Comparison of ENCODE assay signal across 15 mouse cellular contexts in the genomic region with DNA sequence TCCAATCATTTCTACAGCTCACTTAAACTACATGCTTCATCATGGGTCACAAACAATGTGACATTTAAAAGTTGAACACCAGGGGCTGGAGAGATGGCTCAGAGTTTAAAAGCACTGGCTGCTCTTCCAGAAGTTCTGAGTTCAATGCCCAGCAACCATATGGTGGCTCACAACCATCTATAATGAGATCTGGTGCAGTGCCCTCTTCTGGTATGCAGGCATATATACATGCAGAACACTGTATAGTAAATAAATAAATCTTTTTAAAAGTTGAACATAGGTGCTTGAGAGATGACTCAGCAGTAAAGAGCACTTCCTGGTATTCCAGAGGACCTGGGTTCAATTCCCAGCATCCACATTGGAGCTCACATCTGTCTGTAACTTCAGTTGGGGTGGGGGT. TPM values are rescaled to one million over a fixed set of nuclear protein-coding genes. Genes with fewer than 3 reads are reported as not detected.
DNase-seq lines count a peak whose midpoint lies in the region; ATAC-seq and TF ChIP-seq lines count a peak whose summit lies in the region.
"Had no signal": no experiment of that assay in that cellular context is flagged by ENCODE, and none has a peak within 500 bp of the region (broad histone marks: within the 10 kb centered on the region; RNA-seq: fewer than 3 reads in every experiment).

No protein-coding gene starts in this region.

- no peak overlapping the region for H3K27ac ChIP-seq in lung, embryonic 14.5 days (ENCODE audit: low read depth)
- no peak overlapping the region for H3K27ac ChIP-seq in stomach, postnatal 0 days (replicated peaks)
- no peak overlapping the region for H3K27ac ChIP-seq in hindbrain, embryonic 13.5 days
- H3K27ac ChIP-seq: heart, embryonic 10.5 days; macrophage had no signal

- POLR2A ChIA-PET in Patski (lab: Charles Lee) = no interaction called here

- H3K9me3 ChIP-seq in lung, embryonic 14.5 days (ENCODE audit: low read depth, low read length) = no peaks in the 10 kb centered on the region
- no peaks in the 10 kb centered on the region for H3K9me3 ChIP-seq in stomach, postnatal 0 days (ENCODE audit: control insufficient read depth, low read length)
- H3K9me3 ChIP-seq in hindbrain, embryonic 13.5 days = no peaks in the 10 kb centered on the region
- H3K9me3 ChIP-seq: heart, embryonic 10.5 days had no signal

- ATAC-seq in lung, embryonic 14.5 days (ENCODE audit: insufficient read depth) = no peak
- ATAC-seq in Patski = no peak
- ATAC-seq in stomach, postnatal 0 days (ENCODE audit: low FRiP score, low TSS enrichment) = no peak
- ATAC-seq in hindbrain, embryonic 13.5 days (ENCODE audit: low FRiP score) = no peak

- H3K4me3 ChIP-seq in lung, embryonic 14.5 days (ENCODE audit: low read depth, low read length) = no peak overlapping the region
- H3K4me3 ChIP-seq in lung, adult 2 months (replicated peaks; ENCODE audit: extremely low read depth, low read depth, low read length) = no peak overlapping the region
- no peak overlapping the region for H3K4me3 ChIP-seq in stomach, postnatal 0 days (ENCODE audit: low read depth, low read length)
- H3K4me3 ChIP-seq in hindbrain, embryonic 13.5 days = no peak overlapping the region
- H3K4me3 ChIP-seq: erythroblast, embryonic 14.5 days; heart, embryonic 10.5 days had no signal

- no peaks in the 10 kb centered on the region for H3K27me3 ChIP-seq in lung, embryonic 14.5 days (ENCODE audit: insufficient read depth, low read length)
- H3K27me3 ChIP-seq in Patski = no peaks in the 10 kb centered on the region
- H3K27me3 ChIP-seq in stomach, postnatal 0 days (ENCODE audit: control insufficient read depth, insufficient read depth, low read length) = no peaks in the 10 kb centered on the region
- no peaks in the 10 kb centered on the region for H3K27me3 ChIP-seq in hindbrain, embryonic 13.5 days

- TF ChIP-seq CTCF in lung, embryonic 14.5 days (IDR thresholded peaks at IDR 0.05; ENCODE audit: low read depth) = peak; percentile 22
- TF ChIP-seq CTCF in lung, adult 2 months (IDR thresholded peaks at IDR 0.05; ENCODE audit: insufficient read depth, low read length) = no peak
- peak; percentile 36 for TF ChIP-seq CTCF in Patski (IDR thresholded peaks at IDR 0.05)
- TF ChIP-seq CTCF in stomach, postnatal 0 days (IDR thresholded peaks at IDR 0.05; ENCODE audit: low read depth) = peak; percentile 48

- H3K9ac ChIP-seq in lung, embryonic 14.5 days = no peak overlapping the region
- H3K9ac ChIP-seq in stomach, postnatal 0 days (ENCODE audit: low read length) = no peak overlapping the region
- no peak overlapping the region for H3K9ac ChIP-seq in hindbrain, embryonic 13.5 days

- no peak for DNase-seq in lung, embryonic 14.5 days
- no peak for DNase-seq in lung, adult 2 months
- peak; percentile 49 for DNase-seq in CD4-positive, CD25-positive, alpha-beta regulatory T cell, adult 2 months (ENCODE audit: low read depth, low spot score)
- DNase-seq in Patski (ENCODE audit: low read depth, low spot score) = no peak
- no peak for DNase-seq in stomach, postnatal 0 days (ENCODE audit: low spot score)
- DNase-seq in right cerebral cortex, postnatal 14 days = no peak
- DNase-seq: adrenal gland, postnatal 36 days; cerebellum, adult 11-12 months; kidney, adult 11 months; kidney, postnatal 4 days had no signal

- no peaks in the 10 kb centered on the region for H3K36me3 ChIP-seq in lung, embryonic 14.5 days (ENCODE audit: insufficient read depth)
- no peaks in the 10 kb centered on the region for H3K36me3 ChIP-seq in stomach, postnatal 0 days (ENCODE audit: control insufficient read depth, insufficient read depth, low read length)
- H3K36me3 ChIP-seq in hindbrain, embryonic 13.5 days = no peaks in the 10 kb centered on the region; the same call in 1 of the 2 replicates

- CTCF ChIA-PET in Patski (lab: Charles Lee) = interaction anchor here (1.8 kb wide), 1 partner anchor 44 kb away, joined by 3 read pairs; no protein-coding TSS in a partner anchor

- in situ Hi-C loops in Patski (cut with MboI; ENCODE audit: low pct_unique_long_range_greater_than_20kb) = no loop called here

- H3K4me2 ChIP-seq in lung, embryonic 14.5 days = no peak overlapping the region
- no peak overlapping the region for H3K4me2 ChIP-seq in stomach, postnatal 0 days (replicated peaks; ENCODE audit: low read depth)
- H3K4me2 ChIP-seq in hindbrain, embryonic 13.5 days = no peak overlapping the region
- H3K4me2 ChIP-seq: liver, embryonic 11.5 days had no signal

- no peak for TF ChIP-seq POLR2A in lung, adult 2 months (IDR thresholded peaks at IDR 0.05; ENCODE audit: borderline replicate concordance, extremely low read depth, low read depth, low read length)

- no peak for TF ChIP-seq EP300 in stomach, postnatal 0 days (optimal IDR thresholded peaks at IDR 0.05)

- H3K4me1 ChIP-seq in lung, embryonic 14.5 days (ENCODE audit: insufficient read depth) = no peaks in the 10 kb centered on the region
- no peaks in the 10 kb centered on the region for H3K4me1 ChIP-seq in lung, adult 2 months (ENCODE audit: control insufficient read depth, insufficient read depth, low read length)
- no peaks in the 10 kb centered on the region for H3K4me1 ChIP-seq in stomach, postnatal 0 days (replicated peaks; ENCODE audit: control insufficient read depth, insufficient read depth)
- H3K4me1 ChIP-seq in hindbrain, embryonic 13.5 days (replicated peaks) = no peaks in the 10 kb centered on the region
- H3K4me1 ChIP-seq: heart, embryonic 10.5 days had no signal

RNA-seq across cellular contexts. Expression of gene Dcun1d1, which starts 54.0 kb away (rescaled TPM):
- polyA plus RNA-seq in lung, embryonic 14.5 days (2014; fragmentation: Nextera tagmentation; extraction: Ambion mirVana) = 97.7 and 102 TPM in 2 replicates
- 2.3 and 12.3 TPM in 2 replicates for polyA plus RNA-seq in lung, adult 2 months (2012; rRNA removed)
- polyA plus RNA-seq in Patski (2021) = 72.5 TPM
- 84.7 and 86.4 TPM in 2 replicates for polyA plus RNA-seq in stomach, postnatal 0 days (2015; fragmentation: Nextera tagmentation; extraction: Ambion mirVana)
- 103 and 111 TPM in 2 replicates for polyA plus RNA-seq in hindbrain, embryonic 13.5 days (2015; fragmentation: Nextera tagmentation; extraction: Ambion mirVana)
